Mouse (Mus musculus) adrenal gland, adult 8-10 months (tissue): ENCODE results near the gene Zfp600. TPM values are rescaled to one million over a fixed set of nuclear protein-coding genes. Genes with fewer than 3 reads are reported as not detected.
"Not testable (repeated sequence)": the region's sequence is repeated elsewhere in the genome, so short reads cannot be mapped to it uniquely, and the experiment has no call there.

ENCODE experiments used
- DNase-seq: peaks from one replicate; pipeline ENCODE4 v3.0.0; 2022
- total RNA-seq, 4 experiments: library from RNA; stranded (reverse); gene quantifications; 2 replicates each; pipeline ENCODE4 v1.2.4; 2022

Gene Zfp600
- not detected for total RNA-seq

GRCm38 (mm10) chr4:146156524-146156923 lies at the start of gene Zfp600:
Zfp600 (plus strand) TSS chr4:146156824.
- DNase-seq: not testable (repeated sequence)

GRCm38 (mm10) chr4:146162893-146163292 lies 6.3 kb downstream of the Zfp600 start:
- DNase-seq: not testable (repeated sequence)

DNA sequence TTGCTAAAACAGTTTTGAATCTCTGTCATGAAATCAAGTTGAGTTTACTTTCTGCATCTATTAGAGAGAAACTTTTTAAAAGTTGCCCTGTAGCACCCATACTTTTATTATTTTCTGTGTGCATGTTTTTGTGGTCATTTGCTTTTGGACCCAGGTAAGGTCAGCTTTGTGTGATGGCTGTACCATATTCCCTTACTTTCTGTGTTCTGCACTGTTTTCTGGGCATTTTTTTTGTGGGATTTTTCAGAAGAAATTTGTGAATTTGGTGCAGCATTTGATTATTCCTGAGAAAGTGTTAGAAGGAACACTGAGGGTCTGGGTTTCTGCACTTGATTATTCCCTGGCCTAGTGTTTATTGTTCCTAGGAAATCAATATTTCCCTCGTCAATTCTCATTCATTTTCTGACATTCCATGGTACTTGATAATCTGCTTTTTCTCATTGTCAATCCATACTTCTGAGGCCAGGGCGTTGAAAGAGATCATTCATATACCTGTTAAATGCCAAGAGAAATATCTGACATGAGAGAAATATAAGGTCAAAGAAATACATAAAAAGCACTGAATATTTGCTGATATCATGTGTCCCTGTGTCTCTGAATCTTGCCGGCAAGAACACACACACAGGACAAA lies 10.7 kb downstream of the Zfp600 start:
- not testable (repeated sequence) for DNase-seq

DNA sequence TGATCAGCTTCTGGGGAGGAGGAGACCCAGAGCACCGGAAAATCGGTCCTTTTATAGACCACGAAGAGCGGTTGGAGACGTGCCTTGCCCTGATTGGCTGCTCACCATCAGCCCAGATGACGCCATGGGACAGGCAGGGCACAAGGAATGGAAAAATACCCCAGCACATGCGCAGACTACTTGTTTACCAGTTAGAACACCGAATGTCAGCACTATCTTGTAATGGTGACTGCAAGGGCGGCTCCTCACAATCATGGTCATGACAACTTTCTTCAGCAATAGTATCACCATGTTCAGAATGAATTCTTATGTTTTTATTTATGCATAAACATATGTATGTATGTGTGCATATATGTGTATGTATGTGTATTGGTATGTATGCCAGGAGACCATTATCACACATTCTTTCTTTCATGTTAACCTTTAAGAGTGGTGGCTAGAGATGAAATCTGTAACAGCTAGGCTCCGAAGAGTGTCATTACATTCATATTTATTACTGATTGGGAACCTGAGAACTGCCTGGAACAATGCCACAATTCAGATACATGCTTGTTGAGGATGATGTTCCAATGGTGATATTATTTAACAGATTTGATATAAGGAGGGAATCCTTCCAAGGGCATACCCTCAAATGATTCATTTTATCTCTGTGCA lies 11.4 kb downstream of the Zfp600 start:
- not testable (repeated sequence) for DNase-seq

DNA sequence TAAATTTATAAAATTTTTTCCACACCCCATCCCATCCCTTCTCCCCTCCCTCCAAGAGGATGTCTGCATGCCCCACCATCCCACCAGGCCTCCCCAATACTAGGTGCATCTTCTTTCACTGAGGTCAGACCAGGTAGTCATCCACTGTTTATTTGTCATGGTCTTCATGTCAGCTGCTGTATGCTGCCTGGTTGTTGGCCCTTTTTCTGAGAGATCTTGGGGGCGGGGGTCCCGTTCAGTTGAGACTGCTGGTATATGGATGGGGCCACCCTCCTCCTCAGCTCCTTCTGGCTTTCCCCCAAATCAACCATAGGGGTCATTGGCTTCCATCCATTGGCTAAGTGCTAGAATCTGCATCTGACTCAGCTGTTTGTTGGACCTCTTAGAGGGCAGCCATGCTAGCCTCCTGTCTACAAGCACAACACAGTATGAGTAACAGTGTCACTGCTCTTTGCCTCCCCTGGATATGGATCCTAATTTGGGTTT lies 12.1 kb downstream of the Zfp600 start:
- not testable (repeated sequence) for DNase-seq

DNA sequence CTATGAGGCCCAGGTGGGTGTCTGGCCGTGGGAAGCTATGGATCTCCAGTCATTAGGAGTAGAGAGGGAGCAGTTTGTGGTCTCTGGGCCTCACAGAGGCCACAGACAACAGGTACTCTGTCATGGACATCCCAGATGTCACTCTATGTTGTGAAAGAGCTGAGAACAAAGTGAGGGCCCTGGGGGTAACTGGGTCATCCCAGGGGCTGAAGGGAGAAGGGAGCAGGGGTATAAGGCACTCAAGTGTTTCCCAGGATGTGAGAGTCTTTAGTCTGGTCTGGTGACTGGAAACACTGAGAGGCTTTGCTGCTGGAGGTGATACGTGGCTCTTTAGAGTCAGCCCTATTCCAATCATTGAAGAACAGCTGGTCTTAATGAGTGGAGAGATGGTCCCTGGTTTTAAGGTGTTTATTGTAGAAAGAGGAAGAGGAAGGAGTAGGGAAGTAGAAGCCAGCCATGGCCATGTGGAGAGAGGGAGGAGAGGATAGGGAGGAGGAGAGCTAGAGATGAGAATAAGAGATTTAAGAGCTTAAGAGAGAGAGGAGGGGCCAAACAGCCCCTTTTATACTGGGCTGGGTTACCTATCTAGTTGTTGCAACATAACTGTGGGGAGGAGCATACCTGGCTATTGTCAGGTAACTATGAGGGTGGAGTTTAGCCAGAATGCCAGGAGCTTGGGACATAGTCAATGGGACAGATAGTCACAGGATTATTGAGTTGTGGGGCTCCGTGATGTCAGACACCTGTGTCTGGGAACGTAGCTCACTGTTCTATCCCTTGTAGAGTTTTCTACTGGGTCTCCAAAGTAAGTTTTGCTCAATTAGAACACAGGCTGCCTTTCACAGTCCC lies 17.0 kb downstream of the Zfp600 start:
- DNase-seq: peak; percentile 7

DNA sequence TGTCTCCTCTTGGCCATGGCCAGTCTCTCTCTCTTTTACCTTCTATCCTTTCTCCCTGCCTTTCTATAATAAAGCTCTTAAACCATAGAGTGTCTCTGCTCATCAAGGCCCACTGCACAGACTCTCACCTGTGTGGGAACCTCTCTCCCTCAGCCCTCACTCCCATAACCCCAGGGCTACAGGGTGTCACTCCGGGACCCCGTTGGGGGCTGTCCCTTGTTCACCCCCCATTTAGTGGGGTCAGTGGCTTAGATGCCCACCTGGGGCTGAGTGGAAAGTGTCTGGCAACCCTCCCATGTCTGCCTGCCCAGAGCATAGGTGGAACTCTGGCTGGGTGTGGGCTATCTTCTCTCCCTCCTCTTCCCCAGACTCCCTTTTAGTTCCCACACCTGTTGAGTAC lies 47.7 kb downstream of the Zfp600 start:
- not testable (repeated sequence) for DNase-seq

DNA sequence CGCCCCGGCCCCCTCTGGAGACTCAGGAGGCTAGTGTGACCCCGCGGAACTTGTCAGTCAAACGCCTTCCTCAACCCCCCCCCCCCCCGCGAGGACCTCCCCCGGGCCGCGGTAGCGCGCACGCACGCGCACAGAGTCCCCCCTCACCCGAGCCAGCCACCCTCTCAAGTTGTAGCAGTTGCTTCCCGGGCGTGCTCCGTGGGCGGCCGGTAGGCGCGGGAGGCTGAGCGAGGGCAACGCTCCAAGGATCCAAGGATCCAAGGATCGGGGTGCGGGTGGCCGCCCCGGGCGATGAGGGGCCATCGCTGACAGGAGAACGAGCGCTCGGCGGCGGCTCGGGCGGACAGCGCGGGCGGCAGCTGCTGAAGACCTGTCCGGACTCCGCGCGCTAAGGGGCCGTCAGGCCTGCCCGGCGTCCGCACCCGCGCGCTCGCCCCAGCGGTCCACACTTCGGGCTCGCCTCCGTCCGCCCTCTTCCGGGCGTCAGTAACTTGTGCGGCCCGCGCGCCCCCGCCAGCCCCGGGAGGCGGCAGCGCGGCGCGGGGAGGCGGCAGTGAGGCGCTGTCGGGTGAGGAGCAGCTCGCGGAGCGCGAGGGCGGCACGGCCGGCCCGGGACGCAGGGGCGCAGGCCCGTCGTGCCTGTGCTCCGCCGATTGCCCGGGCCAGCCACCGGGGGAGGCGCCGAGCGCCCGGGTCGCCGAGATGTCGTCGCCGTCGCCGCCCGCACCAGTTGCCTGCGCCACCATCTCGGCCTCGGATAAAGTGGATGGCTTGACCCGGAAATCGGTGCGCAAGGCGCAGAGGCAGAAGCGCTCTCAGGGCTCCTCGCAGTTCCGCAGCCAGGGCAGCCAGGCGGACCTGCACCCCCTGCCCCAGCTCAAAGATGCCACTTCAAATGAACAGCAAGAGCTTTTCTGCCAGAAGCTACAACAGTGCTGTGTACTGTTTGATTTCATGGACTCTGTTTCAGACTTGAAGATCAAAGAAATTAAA lies 82.9 kb downstream of the Zfp600 start:
- DNase-seq: not testable (repeated sequence)

DNA sequence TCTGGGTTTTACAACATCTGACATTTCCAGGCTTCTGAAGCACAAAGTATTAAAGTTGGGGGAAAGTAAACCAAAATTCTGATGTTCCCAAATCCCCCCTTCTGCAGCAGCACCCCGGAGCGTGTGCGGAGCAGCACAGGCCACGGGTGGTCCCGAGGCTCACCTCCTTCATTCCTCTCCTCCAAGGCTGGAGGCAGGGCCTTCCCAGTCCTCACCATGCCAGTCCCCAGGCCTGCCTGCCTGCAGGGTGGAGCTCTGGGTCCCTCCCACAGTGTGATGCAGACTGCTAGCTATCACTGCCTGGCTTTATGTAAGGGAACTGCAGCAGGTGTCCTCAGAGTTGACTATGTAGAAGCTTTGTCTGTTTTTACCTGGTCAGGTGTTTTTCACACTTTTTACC lies 85.5 kb downstream of the Zfp600 start:
- not testable (repeated sequence) for DNase-seq

Other genes starting within 250 kb of the Zfp600 start
- under 1 TPM in 2 of 4 experiments, not detected in 2; 0.28 to 0.35 TPM for gene Zfp987, start 59.5 kb upstream of the Zfp600 start, total RNA-seq